Mouse (Mus musculus): ENCODE measurements around the gene Htt.

DNA sequence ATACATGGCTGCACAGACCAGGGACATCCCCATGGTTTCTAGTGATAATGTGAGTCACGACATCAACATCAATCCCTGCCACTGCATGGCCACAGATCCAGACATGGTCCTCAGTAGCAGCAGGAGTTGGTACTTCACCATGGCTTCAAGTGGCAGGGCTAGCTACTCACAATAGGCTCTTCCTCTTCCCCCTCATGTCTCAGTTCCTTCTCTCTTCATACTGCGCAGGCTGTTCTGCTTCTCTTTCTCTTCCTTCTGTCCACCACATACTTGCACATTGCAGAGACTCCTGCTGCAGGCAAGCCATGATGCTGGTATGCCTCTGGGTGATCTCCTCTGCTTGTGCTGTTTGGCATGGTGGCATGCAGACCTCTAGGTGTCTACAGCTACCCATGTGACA is 11.9 kb downstream of the Htt start:
- TF ChIP-seq CTCF (IDR thresholded peaks at IDR 0.05; ENCODE audit: borderline replicate concordance, insufficient read depth, low read length) (no peak), POLR2A (IDR thresholded peaks at IDR 0.05; ENCODE audit: low read depth, low read length) (no peak)

Measured in embryonic fibroblast, embryonic 13.5 days (primary cell).